Mouse (Mus musculus) heart, postnatal 0 days (tissue): ENCODE results near the gene Xrcc1. TPM values are rescaled to one million over a fixed set of nuclear protein-coding genes. Genes with fewer than 3 reads are reported as not detected.

Experiments
- ATAC-seq: fragments of 200-750 bp; cut with Nextera tagmentation; 2 replicates; pipeline ENCODE4 v1.8.0; 2017; ENCODE audit warnings: low read depth, moderate number of reproducible peaks, moderate library complexity; ENCODE audit not compliant: insufficient read depth
- DNase-seq: peaks from one replicate; pipeline ENCODE4 v3.0.0-alpha.2; 2016; ENCODE audit warnings: low spot score
- H3K27ac ChIP-seq: fragments of 300-500 bp; sonication (generic); 2 replicates; pipeline ENCODE4 v1.5.1; 2014; ENCODE audit warnings: low read depth, mild to moderate bottlenecking
- H3K27me3 ChIP-seq: fragments of 300-500 bp; sonication (generic); 2 replicates; pipeline ENCODE4 v1.6.1; 2014; ENCODE audit warnings: low read length, mixed read lengths; ENCODE audit not compliant: control insufficient read depth, insufficient read depth
- H3K36me3 ChIP-seq: fragments of 300-500 bp; sonication (generic); replicated peaks from 2 replicates; pipeline ENCODE4 v1.6.1; 2014; ENCODE audit warnings: low read length, mixed read lengths; ENCODE audit not compliant: control insufficient read depth, insufficient read depth
- H3K4me1 ChIP-seq: fragments of 300-500 bp; sonication (generic); 2 replicates; pipeline ENCODE4 v1.6.1; 2014; ENCODE audit warnings: antibody characterized with exemption; ENCODE audit not compliant: control insufficient read depth, insufficient read depth
- H3K4me2 ChIP-seq: fragments of 300-500 bp; sonication (generic); 2 replicates; pipeline ENCODE4 v1.6.1; 2014; ENCODE audit warnings: low read depth, mild to moderate bottlenecking, low read length, moderate library complexity
- H3K4me3 ChIP-seq: fragments of 300-500 bp; sonication (generic); 2 replicates; pipeline ENCODE4 v1.5.1; 2014; ENCODE audit warnings: low read depth, low read length
- H3K9ac ChIP-seq: fragments of 300-500 bp; sonication (generic); replicated peaks from 2 replicates; pipeline ENCODE4 v1.6.1; 2014; ENCODE audit warnings: low read depth, low read length, mixed read lengths
- H3K9me3 ChIP-seq: fragments of 300-500 bp; sonication (generic); replicated peaks from 2 replicates; pipeline ENCODE4 v1.6.1; 2016; ENCODE audit warnings: low read length; ENCODE audit not compliant: control insufficient read depth
- CTCF ChIP-seq: IDR thresholded peaks from 2 replicates; pipeline ENCODE4 v1.5.1; 2016; ENCODE audit warnings: antibody characterized with exemption, control low read depth, low read depth
- EP300 ChIP-seq: IDR thresholded peaks from 2 replicates; pipeline ENCODE4 v1.6.1; 2016; ENCODE audit warnings: antibody characterized with exemption, low read depth
- WGBS: fragments of 180-500 bp; shearing (Covaris S2); extraction: QIAGEN DNeasy Blood & Tissue Kit; methylation state at CpG from one replicate; pipeline ENCODE4 v1.1.7; 2014; 5-methylcytosine and 5-hydroxymethylcytosine counted together
- polyA plus RNA-seq: library from polyadenylated mRNA; unstranded; fragments of >200 nt; fragmentation: Nextera tagmentation; extraction: Ambion mirVana; gene quantifications from 2 replicates; pipeline ENCODE4 v1.2.1, GENCODE M21; 2015
- total RNA-seq: library from RNA; depleted of rRNA; stranded (reverse); fragments of >200 nt; gene quantifications from 2 replicates; pipeline ENCODE4 v1.2.3, GENCODE M21; 2014; ENCODE audit warnings: low replicate concordance

Gene Xrcc1
- total and polyA plus RNA-seq, 2 experiments from 2014 or later = 31.1 to 46.1 TPM

- Histone ChIP-seq H3K27ac (peak overlapping the region; percentile 98), H3K4me2 (no peak overlapping the region), H3K9ac (no peak overlapping the region), H3K9me3 (no peaks in the 10 kb centered on the region), H3K36me3 (no peaks in the 10 kb centered on the region), H3K4me3 (no peak overlapping the region), H3K27me3 (peaks cover 25% of the 10 kb centered on the region), H3K4me1 (peaks cover 31% of the 10 kb centered on the region)
- no peak for DNase-seq
- 39% methylated on average over 4 of the region's 4 CpGs for WGBS
- ATAC-seq = no peak
- TF ChIP-seq CTCF = no peak
- TF ChIP-seq EP300 = no peak
Measured at GRCm38 (mm10) chr7:24504868-24505267, 41.2 kb upstream of the Xrcc1 start.

GRCm38 (mm10) chr7:24505447-24506064 is 40.5 kb upstream of the Xrcc1 start:
- peaks cover 18% of the 10 kb centered on the region for H3K27me3 ChIP-seq
- ATAC-seq = no peak
- DNase-seq = no peak
- H3K36me3 ChIP-seq = no peaks in the 10 kb centered on the region
- H3K4me1 ChIP-seq = peaks cover 31% of the 10 kb centered on the region
- 33% methylated on average over 15 of the region's 15 CpGs for WGBS
- peak overlapping the region; percentile 64 for H3K4me3 ChIP-seq
- H3K9ac ChIP-seq = peak overlapping the region; percentile 33; the same call in 1 of the 2 replicates
- H3K9me3 ChIP-seq = no peaks in the 10 kb centered on the region
- no peak for TF ChIP-seq EP300
- no peak for TF ChIP-seq CTCF
- H3K4me2 ChIP-seq = peak overlapping the region; percentile 97
- peak overlapping the region; percentile 98 for H3K27ac ChIP-seq

GRCm38 (mm10) chr7:24506065-24506459 is 40.0 kb upstream of the Xrcc1 start:
- Histone ChIP-seq H3K4me3 (peak overlapping the region; percentile 64), H3K4me2 (peak overlapping the region; percentile 97), H3K27ac (peak overlapping the region; percentile 98), H3K9ac (peak overlapping the region; percentile 90; the same call in 1 of the 2 replicates), H3K36me3 (no peaks in the 10 kb centered on the region), H3K4me1 (peaks cover 31% of the 10 kb centered on the region), H3K27me3 (peaks cover 15% of the 10 kb centered on the region), H3K9me3 (no peaks in the 10 kb centered on the region)
- ATAC-seq = no peak; the same call in 1 of the 2 replicates
- WGBS = 11% methylated on average over 3 of the region's 3 CpGs
- DNase-seq = peak; percentile 54
- TF ChIP-seq EP300 (no peak), CTCF (no peak)

GRCm38 (mm10) chr7:24506476-24506837 is 39.6 kb upstream of the Xrcc1 start:
- H3K9me3 ChIP-seq = no peaks in the 10 kb centered on the region
- no peak for TF ChIP-seq EP300
- 4% methylated on average over 12 of the region's 12 CpGs for WGBS
- DNase-seq (peak; percentile 89), ATAC-seq (peak; percentile 24)
- peak overlapping the region; percentile 64 for H3K4me3 ChIP-seq
- H3K4me2 ChIP-seq = peak overlapping the region; percentile 97
- H3K9ac ChIP-seq = peak overlapping the region; percentile 90
- peaks cover 31% of the 10 kb centered on the region for H3K4me1 ChIP-seq
- H3K27me3 ChIP-seq = peaks cover 13% of the 10 kb centered on the region
- peak overlapping the region; percentile 98 for H3K27ac ChIP-seq
- no peaks in the 10 kb centered on the region for H3K36me3 ChIP-seq

- TF ChIP-seq CTCF (no peak), EP300 (peak; percentile 65; the same call in 1 of the 2 replicates)
- Histone ChIP-seq H3K9me3 (no peaks in the 10 kb centered on the region), H3K4me1 (peaks cover 31% of the 10 kb centered on the region), H3K4me3 (peak within 1 kb of the TSS; percentile 64), H3K4me2 (peak within 1 kb of the TSS; percentile 97), H3K9ac (peak within 1 kb of the TSS; percentile 90), H3K27me3 (0 out of 2 replicates have a peak, but pooled peaks cover 9% of the 10 kb centered on the region), H3K36me3 (no peaks in the 10 kb centered on the region), H3K27ac (peak within 1 kb of the TSS; percentile 98)
- DNase-seq (peak; percentile 79), ATAC-seq (peak; percentile 88)
- under 1% methylated on average over 83 of the region's 84 CpGs for WGBS
Measured at GRCm38 (mm10) chr7:24506838-24507725, 39.0 kb upstream of the Xrcc1 start, which contains the start of gene Zfp428. TSS of gene Zfp428 (plus strand) at chr7:24507006.
